In the genomic region with DNA sequence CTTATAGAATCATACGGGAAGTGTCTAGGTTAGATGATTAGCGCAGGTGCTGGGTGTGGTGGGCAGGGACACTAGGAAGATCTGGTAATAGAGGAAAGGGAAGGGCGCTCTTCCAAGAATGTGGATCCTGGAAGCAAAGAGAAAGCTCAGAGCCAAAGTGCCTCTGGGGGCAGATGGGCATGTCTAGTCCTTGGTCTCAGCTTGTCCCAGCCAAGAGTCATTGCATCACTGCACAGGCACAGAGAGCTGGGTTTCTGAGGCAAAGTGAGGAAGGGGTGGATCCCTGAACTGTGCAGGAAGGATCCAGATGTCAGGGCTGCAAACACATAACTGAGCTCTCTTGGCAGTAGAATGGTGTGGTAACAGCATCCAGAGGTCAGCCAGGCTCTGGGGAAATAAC, we compare ENCODE assay signal across 12 mouse cellular contexts. TPM values are rescaled to one million over a fixed set of nuclear protein-coding genes. Genes with fewer than 3 reads are reported as not detected.
A peak's percentile ranks its signal among the peaks of the same experiment; 100 is the strongest.
DNase-seq lines count a peak whose midpoint lies in the region; ATAC-seq and TF ChIP-seq lines count a peak whose summit lies in the region.
"Had no signal": no experiment of that assay in that cellular context is flagged by ENCODE, and none has a peak within 500 bp of the region (broad histone marks: within the 10 kb centered on the region; RNA-seq: fewer than 3 reads in every experiment).

No protein-coding gene starts in this region.

- intact Hi-C loops in gastrocnemius, postnatal 14 days (cut with DNase I; ENCODE audit: low total_unique reads), result no loop called here

- H3K4me2 ChIP-seq in limb, embryonic 15.5 days, result no peak overlapping the region

- H3K9ac ChIP-seq in limb, embryonic 15.5 days, result no peak overlapping the region

- no peaks in the 10 kb centered on the region for H3K27me3 ChIP-seq in limb, embryonic 15.5 days

- no peaks in the 10 kb centered on the region for H3K9me3 ChIP-seq in limb, embryonic 15.5 days

- H3K4me3 ChIP-seq in lung, adult 2 months (replicated peaks; ENCODE audit: extremely low read depth, low read depth, low read length), result no peak overlapping the region
- H3K4me3 ChIP-seq in limb, embryonic 15.5 days, result no peak overlapping the region

- H3K36me3 ChIP-seq in limb, embryonic 15.5 days, result no peaks in the 10 kb centered on the region

- peak overlapping the region; percentile 71; the same call in 1 of the 2 replicates for H3K27ac ChIP-seq in limb, embryonic 15.5 days

- peaks cover 2% of the 10 kb centered on the region; the same call in 1 of the 2 replicates for H3K4me1 ChIP-seq in lung, adult 2 months (ENCODE audit: control insufficient read depth, insufficient read depth, low read length)
- H3K4me1 ChIP-seq in limb, embryonic 15.5 days, result no peaks in the 10 kb centered on the region

- peak; percentile 69 for DNase-seq in gastrocnemius, adult 18-20 months (ENCODE audit: low spot score)
- no peak for DNase-seq in gastrocnemius, postnatal 14 days
- DNase-seq in lung, adult 18-20 months, result peak; percentile 31 to 35
- DNase-seq in lung, adult 2 months, result no peak
- peak; percentile 98 for DNase-seq in gonadal fat pad, adult 2 months (ENCODE audit: low read depth)
- DNase-seq in thymus, postnatal 10 days (ENCODE audit: low spot score in 2 of 2), result no peak
- no peak for DNase-seq in retina, embryonic 14.5 days (ENCODE audit: low spot score)
- DNase-seq: left cerebral cortex, postnatal 4 days; thymus, adult 18-20 months had no signal

- no peak for TF ChIP-seq CTCF in lung, adult 2 months (IDR thresholded peaks at IDR 0.05; ENCODE audit: insufficient read depth, low read length)

- TF ChIP-seq POLR2A in lung, adult 2 months (IDR thresholded peaks at IDR 0.05; ENCODE audit: borderline replicate concordance, extremely low read depth, low read depth, low read length), result no peak

- 83% methylated on average over 3 of the region's 3 CpGs for WGBS in lung, adult 2 months
- 80% methylated on average over 3 of the region's 3 CpGs for WGBS in limb, embryonic 15.5 days

- peak; percentile 75 for ATAC-seq in limb, embryonic 15.5 days (ENCODE audit: insufficient number of reproducible peaks, low FRiP score, low TSS enrichment, low read depth)
- ATAC-seq: CD4-positive, CD25-positive, alpha-beta regulatory T cell, adult 4 months; lung, postnatal 0 days had no signal

RNA-seq across cellular contexts. Expression of a gene that starts 40.8 kb away (rescaled TPM):
- total RNA-seq in gastrocnemius, adult 18-20 months (2021), result 1 to 10 TPM; 6.6 to 7.5 TPM
- total RNA-seq in gastrocnemius, postnatal 14 days (2021), result 1 to 10 TPM; 4.7 to 5.3 TPM
- polyA plus RNA-seq in lung, adult 2 months (2012; rRNA removed), result 15.6 and 19.6 TPM in 2 replicates
- 22.4 and 24.8 TPM in 2 replicates for polyA plus RNA-seq in gonadal fat pad, adult 2 months (2012; rRNA removed)
- polyA plus RNA-seq in limb, embryonic 15.5 days (2015; fragmentation: Nextera tagmentation; extraction: Ambion mirVana), result 78.0 and 80.2 TPM in 2 replicates

RNA-seq across cellular contexts. Expression of a gene that starts 49.2 kb away (rescaled TPM):
- 10 to 100 TPM; 17.9 to 26.9 TPM for total RNA-seq in gastrocnemius, adult 18-20 months (2021)
- total RNA-seq in gastrocnemius, postnatal 14 days (2021), result 10 to 100 TPM; 13.4 to 13.9 TPM
- 10.3 and 10.7 TPM in 2 replicates for polyA plus RNA-seq in lung, adult 2 months (2012; rRNA removed)
- polyA plus RNA-seq in gonadal fat pad, adult 2 months (2012; rRNA removed), result 14.4 and 14.5 TPM in 2 replicates
- polyA plus RNA-seq in limb, embryonic 15.5 days (2015; fragmentation: Nextera tagmentation; extraction: Ambion mirVana), result 20.1 and 20.7 TPM in 2 replicates

Comparison
In these comparisons a context has a peak if more than half of its experiments do, and no peak if none do; other contexts are left out.
1. DNase-seq: peak in gastrocnemius, adult 18-20 months (single experiment), lung, adult 18-20 months (2 of 2) and gonadal fat pad, adult 2 months (single experiment); none in gastrocnemius, postnatal 14 days (single experiment), lung, adult 2 months (single experiment), thymus, postnatal 10 days (0 of 2) and retina, embryonic 14.5 days (single experiment).